Mouse (Mus musculus) ES-E14 (cell line): ENCODE data around the gene Cpt1a.

ENCODE experiments used
- CHD2 ChIP-seq: IDR thresholded peaks from 2 replicates; pipeline ENCODE4 v1.6.1; 2014; ENCODE audit warnings: mild to moderate bottlenecking, low read depth, low read length, inconsistent platforms
- HCFC1 ChIP-seq: IDR thresholded peaks from 2 replicates; pipeline ENCODE4 v1.6.1; 2012; ENCODE audit warnings: low read length, inconsistent platforms, borderline replicate concordance; ENCODE audit not compliant: insufficient read depth
- ZC3H11A ChIP-seq: IDR thresholded peaks from 2 replicates; pipeline ENCODE4 v1.6.1; 2012; ENCODE audit warnings: low read depth, mild to moderate bottlenecking, inconsistent platforms, low read length, borderline replicate concordance
- ZNF384 ChIP-seq: IDR thresholded peaks from 2 replicates; pipeline ENCODE4 v1.6.1; 2012; ENCODE audit warnings: low read depth, low read length, inconsistent platforms

GRCm38 (mm10) chr19:3343929-3344328 is 21.8 kb downstream of the Cpt1a start:
- TF ChIP-seq CHD2 (no peak), HCFC1 (no peak), ZC3H11A (no peak), ZNF384 (no peak)
